ENCODE assay signal across 10 mouse cellular contexts in the genomic region with DNA sequence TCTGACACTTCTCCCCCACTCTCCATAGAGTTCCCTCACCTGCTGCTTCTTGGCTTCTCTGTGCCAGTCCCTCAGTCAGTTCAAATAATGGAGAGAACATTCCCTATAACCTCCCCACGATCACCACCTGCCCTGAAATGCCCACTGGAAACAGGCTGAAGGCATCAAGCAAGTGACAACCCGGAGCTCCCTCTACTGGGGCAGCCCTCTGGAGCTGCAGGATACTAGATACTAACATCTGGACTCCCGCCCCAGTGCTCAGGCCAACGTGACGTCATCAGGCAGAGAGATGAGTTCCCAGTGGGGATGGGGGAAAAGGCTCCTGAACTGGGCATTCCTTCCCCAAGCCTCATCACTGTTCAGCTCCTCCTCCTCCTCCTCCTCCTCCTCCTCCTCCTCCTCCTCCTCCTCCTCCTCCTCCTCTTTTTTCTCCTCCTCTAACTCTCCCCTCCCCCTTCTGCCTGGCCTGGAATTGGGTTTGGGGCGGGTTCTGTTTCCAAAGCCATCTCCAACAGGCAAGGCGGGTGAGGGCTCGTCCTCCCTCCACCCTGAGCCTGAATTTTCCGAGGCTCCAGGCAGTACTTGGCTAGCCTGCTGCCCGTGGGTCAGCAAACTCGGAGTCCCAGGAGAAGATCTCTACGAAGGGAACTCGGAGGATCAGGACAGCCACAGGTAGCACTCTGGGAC. TPM values are rescaled to one million over a fixed set of nuclear protein-coding genes. Genes with fewer than 3 reads are reported as not detected.
A peak's percentile ranks its signal among the peaks of the same experiment; 100 is the strongest.
DNase-seq lines count a peak whose midpoint lies in the region; ATAC-seq lines count a peak whose summit lies in the region.
"Had no signal": no experiment of that assay in that cellular context is flagged by ENCODE, and none has a peak within 500 bp of the region (broad histone marks: within the 10 kb centered on the region; RNA-seq: fewer than 3 reads in every experiment).

A gene (plus strand): TSS at position 508 of the 687 bp plus-strand sequence.

- no peaks in the 10 kb centered on the region for H3K36me3 ChIP-seq in heart, embryonic 15.5 days
- H3K36me3 ChIP-seq: hindbrain, embryonic 15.5 days; neural tube, embryonic 13.5 days had no signal

- 0 out of 2 replicates have a peak, but pooled peaks have one; percentile 20 for ATAC-seq in heart, embryonic 15.5 days (replicated peaks; ENCODE audit: insufficient number of reproducible peaks, insufficient read depth, low FRiP score, low read depth)
- no peak for ATAC-seq in monocyte, adult 5-6 weeks (replicated peaks; ENCODE audit: insufficient number of reproducible peaks, low FRiP score, low TSS enrichment, poor library complexity, severe bottlenecking)

- no peak within 1 kb of the TSS for H3K4me2 ChIP-seq in heart, embryonic 15.5 days

- H3K9me3 ChIP-seq in heart, embryonic 15.5 days (replicated peaks), result no peaks in the 10 kb centered on the region
- H3K9me3 ChIP-seq: hindbrain, embryonic 15.5 days; neural tube, embryonic 13.5 days had no signal

- peaks cover 12% of the 10 kb centered on the region for H3K4me1 ChIP-seq in heart, embryonic 15.5 days (replicated peaks)

- DNase-seq in kidney, postnatal 10 days, result peak; percentile 56
- no peak for DNase-seq in kidney, adult 8-10 months
- DNase-seq in cerebellum, adult 9-11 months, result peak; percentile 91
- DNase-seq in lung, postnatal 4 days, result peak; percentile 48 to 52
- DNase-seq in thymus, postnatal 0 days (ENCODE audit: low spot score), result no peak
- DNase-seq in adrenal gland, adult 8-10 months, result no peak

- no peak within 1 kb of the TSS for H3K4me3 ChIP-seq in heart, embryonic 15.5 days
- H3K4me3 ChIP-seq: hindbrain, embryonic 15.5 days had no signal

- no peak within 1 kb of the TSS for H3K27ac ChIP-seq in heart, embryonic 15.5 days
- H3K27ac ChIP-seq: hindbrain, embryonic 15.5 days; neural tube, embryonic 13.5 days had no signal

- 29% methylated on average over 13 of the region's 13 CpGs for WGBS in heart, embryonic 15.5 days

- H3K27me3 ChIP-seq in heart, embryonic 15.5 days, result peaks cover 6% of the 10 kb centered on the region; the same call in 1 of the 2 replicates
- H3K27me3 ChIP-seq: hindbrain, embryonic 15.5 days; neural tube, embryonic 13.5 days had no signal

- no peak within 1 kb of the TSS for H3K9ac ChIP-seq in heart, embryonic 15.5 days
- H3K9ac ChIP-seq: hindbrain, embryonic 15.5 days; neural tube, embryonic 13.5 days had no signal

RNA-seq across cellular contexts. Expression of the gene that starts here (rescaled TPM):
- 1.4 and 1.7 TPM in 2 replicates for polyA plus RNA-seq in heart, embryonic 15.5 days (2015; fragmentation: Nextera tagmentation; extraction: Ambion mirVana)
- 1.1 and 1.2 TPM in 2 replicates for polyA plus RNA-seq in thymus, postnatal 0 days (2015; fragmentation: Nextera tagmentation; extraction: Ambion mirVana)
- 1 to 10 TPM in 3 of 4 experiments, under 1 TPM in 1; 0.91 to 3.0 (median 1.2) TPM for total RNA-seq in adrenal gland, adult 8-10 months (2022)
- total RNA-seq in monocyte, adult 5-6 weeks (2017), result not detected in 3 replicates

Comparison
In these comparisons a context has a peak if more than half of its experiments do, and no peak if none do; other contexts are left out.
1. DNase-seq: peak in kidney, postnatal 10 days (single experiment), cerebellum, adult 9-11 months (single experiment) and lung, postnatal 4 days (2 of 2); none in kidney, adult 8-10 months (0 of 2), thymus, postnatal 0 days (single experiment) and adrenal gland, adult 8-10 months (single experiment).